Mouse (Mus musculus) neural tube, embryonic 15.5 days (tissue): ENCODE measurements at regions not wholly inside any gene's neighbourhood (a gene's known extent, or its start where the extent isn't known, plus 50 kb on each side); places are given as distances from the start of the nearest gene placed in this dataset.

Experiments
- ATAC-seq: fragments of 200-750 bp; cut with Nextera tagmentation; 2 replicates; pipeline ENCODE4 v1.8.0; 2017; ENCODE audit warnings: mild to moderate bottlenecking, moderate TSS enrichment, moderate library complexity; ENCODE audit not compliant: low FRiP score
- H3K27ac ChIP-seq: fragments of 300-500 bp; sonication (generic); replicated peaks from 2 replicates; pipeline ENCODE4 v1.5.1; 2015; ENCODE audit warnings: mild to moderate bottlenecking, inconsistent platforms
- H3K27me3 ChIP-seq: fragments of 300-500 bp; sonication (generic); replicated peaks from 2 replicates; pipeline ENCODE4 v1.6.1; 2015; ENCODE audit warnings: inconsistent platforms
- H3K36me3 ChIP-seq: fragments of 300-500 bp; sonication (generic); 2 replicates; pipeline ENCODE4 v1.6.1; 2015; ENCODE audit warnings: inconsistent platforms
- H3K4me1 ChIP-seq: fragments of 300-500 bp; sonication (generic); 2 replicates; pipeline ENCODE4 v1.6.1; 2015; ENCODE audit warnings: inconsistent platforms
- H3K4me2 ChIP-seq: fragments of 300-500 bp; sonication (generic); 2 replicates; pipeline ENCODE4 v1.6.1; 2015; ENCODE audit warnings: inconsistent platforms, mild to moderate bottlenecking, moderate library complexity
- H3K4me3 ChIP-seq: fragments of 300-500 bp; sonication (generic); replicated peaks from 2 replicates; pipeline ENCODE4 v1.5.1; 2015; ENCODE audit warnings: mild to moderate bottlenecking, inconsistent platforms
- H3K9ac ChIP-seq: fragments of 300-500 bp; sonication (generic); replicated peaks from 2 replicates; pipeline ENCODE4 v1.6.1; 2015; ENCODE audit warnings: mild to moderate bottlenecking, inconsistent platforms
- H3K9me3 ChIP-seq: fragments of 300-500 bp; sonication (generic); replicated peaks from 2 replicates; pipeline ENCODE4 v1.6.1; 2016; ENCODE audit warnings: inconsistent platforms
- WGBS: fragments of 180-500 bp; shearing (Covaris S2); methylation state at CpG from one replicate; pipeline ENCODE4 v1.1.7; 2015; ENCODE audit warnings: mixed read lengths; 5-methylcytosine and 5-hydroxymethylcytosine counted together

- no peaks in the 10 kb centered on the region for H3K27me3 ChIP-seq
- H3K36me3 ChIP-seq = no peaks in the 10 kb centered on the region
- no peak for ATAC-seq
- WGBS = 82% methylated on average over 6 of the region's 6 CpGs
- H3K4me2 ChIP-seq = peak overlapping the region; percentile 32
- H3K4me3 ChIP-seq = no peak overlapping the region
- H3K9ac ChIP-seq = no peak overlapping the region
- H3K27ac ChIP-seq = peak overlapping the region; percentile 84
- H3K4me1 ChIP-seq = peaks cover 31% of the 10 kb centered on the region
- H3K9me3 ChIP-seq = no peaks in the 10 kb centered on the region
Observed at GRCm38 (mm10) chr12:69502706-69503070, 80.1 kb downstream of the Vcpkmt start.

- Histone ChIP-seq H3K36me3 (no peaks in the 10 kb centered on the region), H3K9ac (no peak overlapping the region), H3K4me2 (peak overlapping the region; percentile 32), H3K4me1 (peaks cover 36% of the 10 kb centered on the region), H3K9me3 (no peaks in the 10 kb centered on the region), H3K4me3 (no peak overlapping the region), H3K27ac (peak overlapping the region; percentile 84), H3K27me3 (no peaks in the 10 kb centered on the region)
- ATAC-seq = peak; percentile 87
- WGBS = 20% methylated on average over 20 of the region's 20 CpGs
Observed at GRCm38 (mm10) chr12:69501783-69502705, 80.8 kb downstream of the Vcpkmt start.

- 54% methylated on average over 2 of the region's 2 CpGs for WGBS
- Histone ChIP-seq H3K9ac (no peak overlapping the region), H3K27ac (peak overlapping the region; percentile 84)
Observed at GRCm38 (mm10) chr12:69501346-69501730, 81.5 kb downstream of the Vcpkmt start.

GRCm38 (mm10) chr12:69500600-69501345 lies 82.1 kb downstream of the Vcpkmt start:
- Histone ChIP-seq H3K27ac (peak overlapping the region; percentile 84), H3K4me1 (peaks cover 37% of the 10 kb centered on the region), H3K9me3 (no peaks in the 10 kb centered on the region), H3K36me3 (no peaks in the 10 kb centered on the region), H3K4me2 (no peak overlapping the region), H3K27me3 (no peaks in the 10 kb centered on the region), H3K4me3 (no peak overlapping the region), H3K9ac (no peak overlapping the region)
- no peak for ATAC-seq
- 76% methylated on average over 15 of the region's 15 CpGs for WGBS

More at GRCm38 (mm10) chr12:69501346-69501730, 81.5 kb downstream of the Vcpkmt start:
- Histone ChIP-seq H3K9me3 (no peaks in the 10 kb centered on the region), H3K27me3 (no peaks in the 10 kb centered on the region), H3K4me1 (peaks cover 37% of the 10 kb centered on the region), H3K4me2 (peak overlapping the region; percentile 32), H3K4me3 (no peak overlapping the region), H3K36me3 (no peaks in the 10 kb centered on the region)
- ATAC-seq = no peak

GRCm38 (mm10) chr12:69497121-69497520 lies 85.7 kb downstream of the Vcpkmt start:
- no peak overlapping the region for H3K4me3 ChIP-seq

GRCm38 (mm10) chr12:69496341-69496904 lies 86.4 kb downstream of the Vcpkmt start:
- WGBS = 78% methylated on average over 6 of the region's 6 CpGs
- H3K4me1 ChIP-seq = peaks cover 21% of the 10 kb centered on the region

More at GRCm38 (mm10) chr12:69497121-69497520, 85.7 kb downstream of the Vcpkmt start:
- Histone ChIP-seq H3K4me1 (peaks cover 28% of the 10 kb centered on the region), H3K9ac (no peak overlapping the region), H3K27ac (peak overlapping the region; percentile 46), H3K4me2 (no peak overlapping the region), H3K9me3 (no peaks in the 10 kb centered on the region), H3K27me3 (no peaks in the 10 kb centered on the region), H3K36me3 (no peaks in the 10 kb centered on the region)
- WGBS = 69% methylated on average over 7 of the region's 7 CpGs
- ATAC-seq = peak; percentile 56

GRCm38 (mm10) chr12:69495776-69496175 lies 87.1 kb downstream of the Vcpkmt start:
- Histone ChIP-seq H3K9ac (no peak overlapping the region), H3K27ac (no peak overlapping the region), H3K4me1 (peaks cover 16% of the 10 kb centered on the region), H3K9me3 (no peaks in the 10 kb centered on the region), H3K27me3 (no peaks in the 10 kb centered on the region), H3K4me3 (no peak overlapping the region), H3K4me2 (no peak overlapping the region), H3K36me3 (no peaks in the 10 kb centered on the region)
- no peak for ATAC-seq
- WGBS = 89% methylated on average over 5 of the region's 5 CpGs

More at GRCm38 (mm10) chr12:69496341-69496904, 86.4 kb downstream of the Vcpkmt start:
- Histone ChIP-seq H3K36me3 (no peaks in the 10 kb centered on the region), H3K9ac (no peak overlapping the region), H3K9me3 (no peaks in the 10 kb centered on the region), H3K27me3 (no peaks in the 10 kb centered on the region), H3K4me3 (no peak overlapping the region), H3K27ac (0 out of 2 replicates have a peak overlapping the region, but pooled peaks have one; percentile 46), H3K4me2 (no peak overlapping the region)
- ATAC-seq = no peak

GRCm38 (mm10) chr12:69494648-69495047 lies 88.2 kb downstream of the Vcpkmt start:
- Histone ChIP-seq H3K9me3 (no peaks in the 10 kb centered on the region), H3K27me3 (no peaks in the 10 kb centered on the region), H3K9ac (no peak overlapping the region), H3K4me3 (no peak overlapping the region), H3K4me1 (peaks cover 9% of the 10 kb centered on the region), H3K36me3 (no peaks in the 10 kb centered on the region), H3K4me2 (no peak overlapping the region), H3K27ac (no peak overlapping the region)
- WGBS = 62% methylated on average over 8 of the region's 8 CpGs
- ATAC-seq = no peak

GRCm38 (mm10) chr12:69489686-69490085 lies 93.1 kb downstream of the Vcpkmt start:
- no peak overlapping the region for H3K27ac ChIP-seq
- no peak for ATAC-seq
- H3K4me1 ChIP-seq = peaks cover 9% of the 10 kb centered on the region
- no peak overlapping the region for H3K4me3 ChIP-seq
- 91% methylated on average over 10 of the region's 10 CpGs for WGBS
- no peak overlapping the region for H3K4me2 ChIP-seq
- no peak overlapping the region for H3K9ac ChIP-seq
- H3K36me3 ChIP-seq = no peaks in the 10 kb centered on the region
- H3K9me3 ChIP-seq = no peaks in the 10 kb centered on the region
- no peaks in the 10 kb centered on the region for H3K27me3 ChIP-seq

- H3K4me3 ChIP-seq = no peak overlapping the region
- no peak overlapping the region for H3K27ac ChIP-seq
- H3K9me3 ChIP-seq = no peaks in the 10 kb centered on the region
- no peaks in the 10 kb centered on the region for H3K36me3 ChIP-seq
- H3K4me1 ChIP-seq = peaks cover 9% of the 10 kb centered on the region
- 86% methylated on average over 8 of the region's 8 CpGs for WGBS
- no peak for ATAC-seq
- no peak overlapping the region for H3K4me2 ChIP-seq
- H3K27me3 ChIP-seq = no peaks in the 10 kb centered on the region
- no peak overlapping the region for H3K9ac ChIP-seq
Observed at GRCm38 (mm10) chr12:69486903-69487302, 95.9 kb downstream of the Vcpkmt start.
